Mouse (Mus musculus) thymus, postnatal 10 days (tissue): ENCODE measurements at regions not wholly inside any gene's neighbourhood (a gene's known extent, or its start where the extent isn't known, plus 50 kb on each side); places are given as distances from the start of the nearest gene placed in this dataset.

Experiments
- DNase-seq, 2 experiments: peaks; one replicate each; pipeline ENCODE4 v3.0.0; 2021; ENCODE audit warnings: low spot score in 2 of 2

DNA sequence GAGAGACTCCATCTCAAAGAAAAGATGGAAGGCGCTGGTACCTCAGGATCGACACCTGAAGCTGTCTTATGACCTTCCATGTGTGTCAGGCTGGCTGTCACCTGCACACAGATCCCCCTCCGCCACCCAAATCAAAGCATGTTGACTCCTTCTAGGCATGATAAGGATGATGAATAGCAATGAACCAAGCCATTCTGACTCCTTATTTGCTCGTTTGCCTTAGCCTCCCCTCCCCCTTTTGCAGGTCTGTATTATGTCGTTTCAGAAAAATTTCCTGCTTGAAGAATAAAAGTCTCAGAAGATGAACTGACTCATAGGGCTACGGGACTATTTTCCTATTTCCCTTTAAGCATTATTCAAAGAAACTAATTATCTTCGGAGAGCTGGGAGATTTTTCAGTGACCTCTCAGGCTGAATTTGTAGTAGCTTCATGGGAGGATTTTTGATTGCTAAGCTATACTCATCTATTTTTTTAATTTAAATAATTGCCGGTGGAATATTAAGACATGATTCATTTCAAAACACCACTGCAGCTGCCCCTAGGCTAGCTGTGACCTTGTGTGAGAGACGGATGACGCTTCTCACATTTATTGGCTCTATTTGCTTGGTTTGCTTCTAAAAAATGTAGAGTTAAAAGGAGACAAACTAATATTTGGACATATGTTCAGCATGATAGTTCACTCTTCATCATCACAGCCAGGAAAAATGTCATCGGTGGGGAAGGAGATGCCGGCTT lies 72.4 kb upstream of the Zc3h12c start:
- no peak for DNase-seq

DNA sequence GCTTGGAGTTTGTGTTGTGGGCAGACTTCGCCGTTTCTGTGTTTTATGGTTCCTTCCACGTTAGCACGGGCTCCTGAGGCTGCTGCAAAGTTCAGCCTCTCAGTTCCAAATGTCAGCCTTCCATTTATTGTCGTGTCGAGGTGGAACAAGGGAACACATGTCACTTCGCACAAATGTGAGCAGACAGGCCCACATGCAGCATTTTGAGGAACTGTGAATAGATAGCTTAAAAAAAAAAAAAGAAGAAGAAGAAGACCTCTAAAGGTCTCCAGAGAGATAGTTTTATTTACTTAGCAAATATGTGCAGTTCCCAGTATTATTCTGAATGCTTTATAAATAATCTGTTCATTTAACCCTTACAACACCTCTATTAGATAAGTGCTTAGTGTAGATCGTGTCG lies 66.4 kb upstream of the Zc3h12c start:
- DNase-seq: no peak

- no peak for DNase-seq
These were observed 61.2 kb upstream of the Zc3h12c start for GRCm38 (mm10) chr9:52229589-52229988.

DNA sequence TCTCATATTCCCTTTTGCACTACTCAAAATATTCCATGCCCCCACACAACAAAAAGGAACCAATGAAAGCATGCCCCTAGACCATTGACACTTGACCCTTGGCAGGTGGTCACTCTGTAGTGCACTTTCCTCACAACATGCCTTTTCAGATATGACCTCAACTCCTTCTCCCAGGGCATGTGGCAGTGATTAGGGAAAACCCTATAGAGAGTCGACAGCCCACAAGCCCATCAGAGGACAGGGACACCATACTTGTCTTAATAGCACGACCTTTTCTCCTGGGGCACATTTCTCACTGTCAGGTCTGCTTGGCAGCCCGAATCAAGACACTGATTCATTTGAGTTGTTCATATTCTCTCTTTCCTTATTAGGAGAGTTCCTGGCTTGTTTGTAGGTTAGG lies 57.3 kb upstream of the Zc3h12c start:
- no peak for DNase-seq

- no peak for DNase-seq
These were observed 55.2 kb upstream of the Zc3h12c start for GRCm38 (mm10) chr9:52223509-52224113.
